Mouse (Mus musculus) midbrain, embryonic 16.5 days (tissue): ENCODE data around the gene Klhl8. TPM values are rescaled to one million over a fixed set of nuclear protein-coding genes. Genes with fewer than 3 reads are reported as not detected.

ENCODE experiments used
- ATAC-seq: fragments of 200-750 bp; cut with Nextera tagmentation; 2 replicates; pipeline ENCODE4 v1.8.0; 2017; ENCODE audit warnings: moderate TSS enrichment
- H3K27ac ChIP-seq: fragments of 300-500 bp; sonication (generic); 2 replicates; pipeline ENCODE4 v1.5.1; 2014; ENCODE audit warnings: mild to moderate bottlenecking, low read length, mixed read lengths
- H3K27me3 ChIP-seq: fragments of 300-500 bp; sonication (generic); 2 replicates; pipeline ENCODE4 v1.6.1; 2014; ENCODE audit warnings: low read depth, low read length, mixed read lengths; ENCODE audit not compliant: control insufficient read depth, insufficient read depth
- H3K36me3 ChIP-seq: fragments of 300-500 bp; sonication (generic); 2 replicates; pipeline ENCODE4 v1.6.1; 2014; ENCODE audit warnings: mild to moderate bottlenecking, low read length, moderate library complexity, mixed read lengths; ENCODE audit not compliant: control insufficient read depth, insufficient read depth
- H3K4me1 ChIP-seq: fragments of 300-500 bp; sonication (generic); 2 replicates; pipeline ENCODE4 v1.6.1; 2014; ENCODE audit warnings: mild to moderate bottlenecking, low read length, mixed read lengths; ENCODE audit not compliant: control insufficient read depth, insufficient read depth
- H3K4me2 ChIP-seq: fragments of 300-500 bp; sonication (generic); 2 replicates; pipeline ENCODE4 v1.6.1; 2014; ENCODE audit warnings: mild to moderate bottlenecking, low read length, mixed read lengths
- H3K4me3 ChIP-seq: fragments of 300-500 bp; sonication (generic); 2 replicates; pipeline ENCODE4 v1.5.1; 2014; ENCODE audit warnings: low read depth, mild to moderate bottlenecking, low read length, moderate library complexity, mixed read lengths
- H3K9ac ChIP-seq: fragments of 300-500 bp; sonication (generic); 2 replicates; pipeline ENCODE4 v1.6.1; 2014; ENCODE audit warnings: low read depth, low read length, mixed read lengths
- H3K9me3 ChIP-seq: fragments of 300-500 bp; sonication (generic); replicated peaks from 2 replicates; pipeline ENCODE4 v1.6.1; 2014; ENCODE audit warnings: mild to moderate bottlenecking, low read length, mixed read lengths; ENCODE audit not compliant: control insufficient read depth, poor library complexity, severe bottlenecking
- WGBS: fragments of 180-500 bp; shearing (Covaris S2); extraction: QIAGEN DNeasy Blood & Tissue Kit; methylation state at CpG from one replicate; pipeline ENCODE4 v1.1.7; 2014; 5-methylcytosine and 5-hydroxymethylcytosine counted together
- polyA plus RNA-seq: library from polyadenylated mRNA; unstranded; fragments of >200 nt; fragmentation: Nextera tagmentation; extraction: Ambion mirVana; gene quantifications from 2 replicates; pipeline ENCODE4 v1.2.1, GENCODE M21; 2015

Gene Klhl8
- polyA plus RNA-seq, 1 experiment from 2014 or later: 49.7 TPM

DNA sequence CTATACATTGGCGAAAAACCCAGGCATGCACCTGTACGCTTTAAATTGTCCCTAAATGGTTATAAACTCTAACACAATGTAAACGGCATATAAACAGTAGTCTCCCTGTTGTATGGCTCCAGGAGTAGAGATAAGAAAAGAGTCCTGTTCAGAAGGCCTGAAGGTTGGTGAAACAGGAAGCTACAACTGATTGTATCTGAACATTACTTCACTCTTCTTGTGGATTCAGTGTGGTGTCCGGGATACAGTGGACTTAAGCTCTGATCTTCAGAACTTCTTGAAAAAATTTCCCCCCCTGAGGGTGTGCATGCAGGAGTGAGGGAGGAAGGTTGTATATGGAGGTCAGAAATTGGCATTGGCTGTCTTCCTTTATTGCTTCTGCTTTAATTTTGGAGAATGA lies 8.4 kb upstream of the Klhl8 start:
- H3K36me3 ChIP-seq: no peaks in the 10 kb centered on the region
- H3K9ac ChIP-seq: no peak overlapping the region
- H3K4me3 ChIP-seq: no peak overlapping the region
- H3K4me1 ChIP-seq: peaks cover 4% of the 10 kb centered on the region; the same call in 1 of the 2 replicates
- no peaks in the 10 kb centered on the region for H3K27me3 ChIP-seq
- no peak overlapping the region for H3K4me2 ChIP-seq
- H3K9me3 ChIP-seq: no peaks in the 10 kb centered on the region
- WGBS: 91% methylated on average over 4 of the region's 4 CpGs
- no peak for ATAC-seq
- no peak overlapping the region for H3K27ac ChIP-seq

DNA sequence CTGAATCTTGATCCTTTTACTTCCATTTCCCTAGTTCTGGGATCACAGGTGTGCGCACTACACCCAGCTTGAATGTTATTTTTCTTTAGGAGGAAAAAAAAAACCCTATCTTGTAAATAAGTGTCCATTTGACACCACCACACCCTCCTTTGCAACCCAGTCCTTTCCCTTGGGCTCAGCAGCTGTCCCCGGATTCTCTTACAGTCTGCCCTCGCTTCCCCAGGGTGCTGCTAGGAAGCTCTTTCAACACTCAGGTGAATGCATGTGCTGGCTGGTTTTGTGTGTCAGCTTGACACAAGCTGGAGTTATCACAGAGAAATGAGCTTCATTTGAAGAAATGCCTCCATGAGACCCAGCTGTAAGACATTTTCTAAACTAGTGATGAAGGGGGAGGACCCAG lies 7.2 kb upstream of the Klhl8 start:
- no peak overlapping the region for H3K9ac ChIP-seq
- peaks cover 4% of the 10 kb centered on the region; the same call in 1 of the 2 replicates for H3K4me1 ChIP-seq
- no peaks in the 10 kb centered on the region for H3K9me3 ChIP-seq
- no peak for ATAC-seq
- no peaks in the 10 kb centered on the region for H3K36me3 ChIP-seq
- no peak overlapping the region for H3K27ac ChIP-seq
- no peak overlapping the region for H3K4me3 ChIP-seq
- H3K27me3 ChIP-seq: no peaks in the 10 kb centered on the region
- 79% methylated on average over 3 of the region's 3 CpGs for WGBS
- no peak overlapping the region for H3K4me2 ChIP-seq

DNA sequence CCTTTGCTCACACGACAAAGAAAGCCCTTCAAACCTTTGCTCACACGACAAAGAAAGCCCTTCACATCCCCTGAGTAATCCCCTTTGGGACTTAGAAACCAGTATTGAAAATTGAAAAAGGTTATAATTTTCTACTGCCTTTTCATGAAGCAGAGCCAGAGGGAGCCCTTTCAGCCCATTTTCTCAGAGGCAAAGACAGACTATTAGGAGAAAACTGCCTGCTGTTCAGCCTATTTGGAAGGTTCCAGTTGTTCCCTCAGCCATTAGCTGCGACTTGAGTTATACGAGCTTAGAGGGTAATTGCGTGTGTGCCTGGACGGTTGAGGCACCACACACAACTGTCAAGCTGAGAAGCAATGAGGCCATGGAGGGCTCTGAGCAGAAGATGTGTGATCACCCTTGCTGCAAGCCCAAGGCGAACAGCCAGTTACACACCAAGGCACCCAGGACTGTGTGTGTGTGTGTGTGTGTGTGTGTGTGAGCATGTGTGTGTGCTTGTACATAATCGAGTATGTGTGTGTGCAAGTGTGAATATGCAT lies 6.4 kb upstream of the Klhl8 start:
- no peaks in the 10 kb centered on the region for H3K36me3 ChIP-seq
- no peak overlapping the region for H3K4me3 ChIP-seq
- H3K27me3 ChIP-seq: no peaks in the 10 kb centered on the region
- no peak overlapping the region for H3K4me2 ChIP-seq
- 45% methylated on average over 8 of the region's 8 CpGs for WGBS
- ATAC-seq: peak; percentile 60
- peaks cover 4% of the 10 kb centered on the region; the same call in 1 of the 2 replicates for H3K4me1 ChIP-seq
- H3K27ac ChIP-seq: 0 out of 2 replicates have a peak overlapping the region, but pooled peaks have one; percentile 28
- no peaks in the 10 kb centered on the region for H3K9me3 ChIP-seq
- H3K9ac ChIP-seq: no peak overlapping the region

DNA sequence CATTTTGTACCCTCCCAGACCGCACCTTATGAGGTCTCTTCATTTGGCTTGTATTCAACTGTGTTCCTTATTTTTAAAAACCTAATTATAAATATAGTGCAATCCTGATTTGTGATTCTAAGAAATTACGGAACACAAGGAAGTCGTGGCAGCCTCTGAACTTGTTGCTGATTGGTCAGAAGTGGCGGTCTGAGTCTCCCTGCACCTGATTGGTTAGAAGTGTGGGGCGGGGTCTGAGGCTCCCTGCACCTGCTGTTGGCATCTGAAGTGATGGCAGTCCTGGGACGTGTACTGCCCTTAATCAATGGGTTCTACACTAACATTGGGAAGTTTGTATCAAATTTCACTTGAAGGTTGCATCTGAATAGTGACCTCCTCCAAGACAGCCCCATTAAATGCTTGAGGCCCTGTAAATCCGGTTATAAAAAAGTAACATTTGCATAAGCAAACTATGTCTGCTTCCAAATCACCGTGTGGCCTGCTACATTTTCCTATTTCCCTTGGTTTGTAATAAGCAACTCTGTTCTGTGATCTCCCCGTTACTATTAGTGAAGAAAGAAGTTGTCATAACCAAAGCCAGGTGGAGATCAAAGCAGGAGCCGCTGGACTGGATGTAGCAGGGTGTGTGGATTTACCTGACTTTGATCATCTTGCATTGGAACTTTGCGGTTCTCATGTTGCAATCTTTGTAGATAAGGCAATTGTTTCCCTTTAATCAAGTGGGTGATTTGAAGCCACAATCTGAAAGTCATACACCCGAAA lies 5.7 kb upstream of the Klhl8 start:
- H3K4me1 ChIP-seq: peaks cover 4% of the 10 kb centered on the region; the same call in 1 of the 2 replicates
- 58% methylated on average over 12 of the region's 12 CpGs for WGBS

DNA sequence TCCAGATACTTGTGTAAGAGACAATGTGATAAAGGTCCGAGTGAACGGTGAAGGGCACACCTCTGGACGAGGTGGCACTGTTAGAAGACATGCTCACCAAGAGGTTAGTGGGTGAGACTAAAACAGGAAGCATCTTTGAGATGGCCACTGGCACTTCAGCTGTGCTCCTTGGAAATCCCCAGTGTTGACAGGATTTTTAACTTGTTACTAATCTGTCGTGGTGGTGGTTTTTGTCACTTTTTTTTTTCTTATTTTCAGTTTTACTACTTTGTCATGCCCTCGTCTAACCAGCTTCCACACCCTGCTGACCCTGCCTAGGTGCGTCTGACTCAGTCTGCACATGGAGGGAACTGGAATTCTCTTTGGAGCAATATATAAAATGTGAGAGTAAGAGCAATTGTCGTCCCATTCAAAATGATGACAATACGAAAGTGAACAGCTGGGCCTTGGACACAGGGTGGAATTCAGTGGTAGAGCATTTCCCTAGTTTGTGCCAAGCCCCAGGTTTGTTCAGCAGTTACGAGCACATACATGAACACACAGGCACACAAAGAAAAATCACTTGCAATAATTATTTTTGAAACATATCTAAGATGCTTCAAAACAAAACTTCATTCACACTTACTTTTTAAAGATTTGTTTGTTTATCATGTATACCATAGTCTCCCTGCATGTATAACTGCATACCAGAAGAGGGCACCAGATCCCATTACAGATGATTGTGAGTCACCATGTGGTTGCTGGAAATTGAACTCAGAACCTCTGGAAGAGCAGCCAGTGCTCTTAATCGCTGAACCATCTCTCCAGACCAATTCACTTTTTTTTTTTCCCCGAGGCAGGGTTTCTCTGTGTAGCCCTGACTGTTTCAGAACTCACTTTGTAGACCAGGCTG lies 3.5 kb upstream of the Klhl8 start:
- H3K9me3 ChIP-seq: no peaks in the 10 kb centered on the region
- no peak for ATAC-seq
- WGBS: 76% methylated on average over 11 of the region's 11 CpGs
- H3K9ac ChIP-seq: no peak overlapping the region
- H3K27ac ChIP-seq: no peak overlapping the region
- H3K4me1 ChIP-seq: peaks cover 14% of the 10 kb centered on the region
- no peaks in the 10 kb centered on the region for H3K36me3 ChIP-seq
- no peak overlapping the region for H3K4me3 ChIP-seq
- H3K4me2 ChIP-seq: no peak overlapping the region
- no peaks in the 10 kb centered on the region for H3K27me3 ChIP-seq

More for the DNA sequence above, 5.7 kb upstream of the Klhl8 start:
- no peaks in the 10 kb centered on the region for H3K9me3 ChIP-seq
- no peaks in the 10 kb centered on the region for H3K36me3 ChIP-seq
- no peak overlapping the region for H3K4me2 ChIP-seq
- ATAC-seq: no peak; the same call in 1 of the 2 replicates
- H3K4me3 ChIP-seq: no peak overlapping the region
- H3K9ac ChIP-seq: no peak overlapping the region
- no peaks in the 10 kb centered on the region for H3K27me3 ChIP-seq
- no peak overlapping the region for H3K27ac ChIP-seq

DNA sequence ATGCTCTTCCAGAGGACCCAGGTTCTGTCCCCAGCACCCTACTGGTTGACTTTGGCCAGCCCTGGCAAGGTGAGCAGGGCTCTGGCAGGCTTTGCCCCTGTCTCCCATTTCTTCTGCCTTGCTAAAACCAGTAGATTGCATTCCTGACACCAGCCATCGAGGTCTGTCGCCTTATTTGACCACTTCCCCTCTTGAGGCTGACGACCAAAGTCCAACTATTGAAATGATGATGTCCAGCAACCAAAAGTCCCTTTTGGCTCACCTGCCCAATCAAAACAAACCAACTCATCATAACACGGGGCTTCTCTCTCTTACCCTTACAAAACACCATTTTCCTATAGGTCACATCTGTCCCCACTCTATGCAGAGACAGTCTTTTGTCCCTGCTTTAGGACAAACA lies 2.1 kb upstream of the Klhl8 start:
- no peak overlapping the region for H3K27ac ChIP-seq
- H3K9ac ChIP-seq: no peak overlapping the region
- H3K4me2 ChIP-seq: no peak overlapping the region
- H3K9me3 ChIP-seq: no peaks in the 10 kb centered on the region
- no peaks in the 10 kb centered on the region for H3K27me3 ChIP-seq
- no peak for ATAC-seq
- H3K36me3 ChIP-seq: no peaks in the 10 kb centered on the region
- no peak overlapping the region for H3K4me3 ChIP-seq
- 72% methylated on average over 4 of the region's 4 CpGs for WGBS
- H3K4me1 ChIP-seq: peaks cover 15% of the 10 kb centered on the region

DNA sequence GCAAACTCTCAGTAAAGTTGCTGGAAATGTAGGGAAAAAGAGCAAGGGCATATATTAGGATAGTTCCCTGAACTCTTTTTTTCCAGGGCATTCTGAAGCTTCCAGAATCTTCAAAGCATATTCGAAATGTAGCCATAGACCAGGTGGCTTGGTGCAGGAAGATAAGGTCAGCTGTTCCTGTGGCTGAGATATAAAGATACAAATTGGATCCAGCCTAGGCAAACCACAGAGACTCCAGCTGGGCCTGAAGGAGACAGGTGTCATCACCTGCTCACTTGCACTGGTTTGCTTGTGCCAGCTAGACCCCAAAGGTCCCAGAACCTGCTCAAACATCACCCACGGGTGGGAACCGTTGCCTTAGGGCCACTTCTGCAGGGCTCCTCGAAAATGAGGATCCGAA lies 496 bp upstream of the Klhl8 start:
- peaks cover 11% of the 10 kb centered on the region for H3K4me1 ChIP-seq
- H3K27me3 ChIP-seq: no peaks in the 10 kb centered on the region
- no peak overlapping the region for H3K9ac ChIP-seq
- 83% methylated on average over 5 of the region's 5 CpGs for WGBS
- no peak overlapping the region for H3K27ac ChIP-seq
- no peak overlapping the region; the same call in 1 of the 2 replicates for H3K4me3 ChIP-seq
- H3K9me3 ChIP-seq: no peaks in the 10 kb centered on the region
- peak overlapping the region; percentile 37; the same call in 1 of the 2 replicates for H3K4me2 ChIP-seq
- ATAC-seq: peak; percentile 10
- no peaks in the 10 kb centered on the region for H3K36me3 ChIP-seq

DNA sequence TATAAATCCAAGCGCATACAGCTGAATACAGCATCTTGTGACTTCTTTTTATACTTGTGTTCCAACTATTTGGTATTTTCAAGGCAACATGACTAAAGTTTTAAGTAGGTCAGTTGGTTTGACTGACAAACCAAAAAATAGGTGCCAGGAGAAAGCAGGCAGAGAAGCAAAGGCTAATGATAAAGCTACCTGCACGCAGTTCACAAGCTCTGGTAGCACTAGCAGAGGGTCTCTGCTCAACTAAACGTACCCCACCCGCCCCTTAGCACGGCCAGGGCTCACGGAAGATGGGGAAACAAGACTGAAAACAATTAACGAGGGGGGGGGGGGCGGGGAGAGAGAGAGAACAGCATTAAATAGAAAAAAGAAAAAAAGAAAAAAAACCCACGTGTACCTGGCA lies 903 bp downstream of the Klhl8 start:
- H3K4me2 ChIP-seq: peak overlapping the region; percentile 62
- ATAC-seq: no peak
- no peaks in the 10 kb centered on the region for H3K27me3 ChIP-seq
- WGBS: 12% methylated on average over 8 of the region's 9 CpGs
- H3K36me3 ChIP-seq: no peaks in the 10 kb centered on the region
- H3K4me3 ChIP-seq: peak overlapping the region; percentile 95
- peaks cover 11% of the 10 kb centered on the region for H3K4me1 ChIP-seq
- no peaks in the 10 kb centered on the region for H3K9me3 ChIP-seq
- peak overlapping the region; percentile 90 for H3K9ac ChIP-seq
- no peak overlapping the region for H3K27ac ChIP-seq
